Mouse (Mus musculus) naive thymus-derived CD4-positive, alpha-beta T cell, adult 5 months (primary cell): ENCODE results near the gene Cinp. TPM values are rescaled to one million over a fixed set of nuclear protein-coding genes. Genes with fewer than 3 reads are reported as not detected.

Source experiments
- polyA plus RNA-seq: library from polyadenylated mRNA; unstranded; fragments of 100-300 nt; shearing (Covaris generic); gene quantifications from one replicate; pipeline ENCODE4 v1.2.1, GENCODE M21; 2017

Cinp gene
- polyA plus RNA-seq = 26.7 TPM

DNA sequence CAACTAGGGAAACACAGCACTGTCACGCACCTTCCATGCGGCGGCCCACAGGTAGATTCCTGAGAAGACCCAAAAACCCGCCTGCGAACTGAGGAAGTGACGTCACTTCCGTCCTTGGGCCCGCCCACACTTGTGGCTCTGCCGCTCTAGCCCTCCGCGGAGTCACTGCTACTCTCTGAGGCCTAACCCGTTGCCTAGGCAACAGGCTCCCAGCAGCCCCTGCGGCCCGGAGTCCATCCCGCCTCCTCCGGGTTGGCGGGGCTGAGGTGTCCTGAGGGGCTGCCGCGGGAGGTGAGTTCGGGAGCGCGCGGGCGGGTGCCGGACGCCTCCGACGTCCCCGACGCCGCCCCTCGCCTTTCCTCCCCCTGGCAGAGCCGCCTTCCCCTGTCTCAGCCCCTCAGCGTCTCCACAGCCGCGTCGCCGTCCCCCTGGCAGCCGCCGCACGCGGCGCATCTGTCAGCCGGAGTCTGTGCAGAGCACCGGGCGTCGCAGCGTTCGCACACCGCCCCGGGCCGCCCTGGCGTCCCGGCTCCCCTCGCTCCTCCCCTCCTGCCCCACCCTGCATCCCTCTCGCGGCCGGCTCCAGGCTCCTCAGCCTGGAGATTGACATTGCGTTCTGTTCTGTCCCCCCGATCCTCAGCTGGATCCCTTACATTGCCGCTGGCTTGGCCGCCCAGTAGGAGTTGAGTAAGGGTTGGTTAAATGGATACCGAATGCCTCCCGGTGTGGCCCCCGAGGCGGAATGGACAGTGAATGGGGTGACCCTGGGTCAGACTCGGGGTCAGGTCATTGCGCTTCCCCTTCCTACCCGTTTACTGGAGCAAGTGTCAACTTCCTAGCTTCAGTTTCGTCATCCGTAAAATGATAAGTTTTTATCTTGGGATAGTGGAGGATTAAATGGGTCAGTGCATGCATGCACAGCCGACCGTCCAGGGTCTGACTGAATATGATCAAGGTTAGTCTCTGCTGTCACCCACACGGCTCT, at the start of gene Cinp, which contains the start of gene Tecpr2:
Cinp (minus strand) TSS at position 110 of the 985 bp plus-strand sequence.
Tecpr2 (plus strand) TSS at position 229 of the 985 bp plus-strand sequence.

DNA sequence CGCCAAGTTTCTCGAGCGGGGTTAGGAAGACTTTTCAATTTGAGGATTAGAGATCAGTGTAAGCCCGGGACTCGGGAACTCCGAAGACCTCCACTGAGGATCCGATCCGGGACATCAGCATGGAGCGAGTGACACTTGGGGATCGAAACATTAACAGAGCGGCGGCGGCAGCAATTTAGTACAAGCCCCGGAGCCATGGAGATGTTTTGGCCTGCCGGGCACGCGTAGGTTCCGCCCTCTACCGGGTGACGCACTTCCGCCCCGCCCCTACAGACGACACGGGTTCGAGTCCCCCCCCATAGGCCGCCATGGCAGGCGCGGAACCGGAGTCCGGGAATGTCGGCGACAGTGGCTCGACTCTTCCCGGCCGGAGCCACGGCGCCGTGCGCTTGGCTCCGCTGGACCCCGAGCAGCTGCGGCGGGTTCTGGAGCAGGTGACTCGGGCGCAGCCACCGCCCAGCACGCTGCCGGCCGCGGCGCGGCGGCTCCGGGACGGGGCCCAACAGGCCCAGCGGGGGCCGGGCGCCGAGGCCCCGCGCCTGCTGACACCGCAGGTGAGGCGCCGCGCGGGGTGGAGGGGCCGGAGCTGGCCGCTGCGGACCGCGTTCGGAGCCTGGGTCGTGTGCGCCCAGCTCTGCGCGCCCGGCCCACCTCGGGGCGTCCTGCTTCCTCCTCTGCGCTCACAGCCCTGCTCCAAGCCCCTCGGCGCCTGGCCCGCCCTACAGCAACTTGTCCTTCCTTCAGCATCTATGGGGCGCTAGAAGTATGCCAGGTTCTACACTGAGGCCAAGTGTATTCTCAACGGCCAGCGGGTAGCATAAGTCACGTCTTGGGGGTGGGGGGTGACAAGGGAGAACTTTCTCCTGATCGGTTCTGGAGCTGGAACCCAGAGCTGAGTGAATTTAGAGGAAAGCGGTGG, 38.7 kb downstream of the Cinp start, which contains the start of gene Zfp839:
Zfp839 (plus strand) TSS at position 244 of the 919 bp plus-strand sequence.

DNA sequence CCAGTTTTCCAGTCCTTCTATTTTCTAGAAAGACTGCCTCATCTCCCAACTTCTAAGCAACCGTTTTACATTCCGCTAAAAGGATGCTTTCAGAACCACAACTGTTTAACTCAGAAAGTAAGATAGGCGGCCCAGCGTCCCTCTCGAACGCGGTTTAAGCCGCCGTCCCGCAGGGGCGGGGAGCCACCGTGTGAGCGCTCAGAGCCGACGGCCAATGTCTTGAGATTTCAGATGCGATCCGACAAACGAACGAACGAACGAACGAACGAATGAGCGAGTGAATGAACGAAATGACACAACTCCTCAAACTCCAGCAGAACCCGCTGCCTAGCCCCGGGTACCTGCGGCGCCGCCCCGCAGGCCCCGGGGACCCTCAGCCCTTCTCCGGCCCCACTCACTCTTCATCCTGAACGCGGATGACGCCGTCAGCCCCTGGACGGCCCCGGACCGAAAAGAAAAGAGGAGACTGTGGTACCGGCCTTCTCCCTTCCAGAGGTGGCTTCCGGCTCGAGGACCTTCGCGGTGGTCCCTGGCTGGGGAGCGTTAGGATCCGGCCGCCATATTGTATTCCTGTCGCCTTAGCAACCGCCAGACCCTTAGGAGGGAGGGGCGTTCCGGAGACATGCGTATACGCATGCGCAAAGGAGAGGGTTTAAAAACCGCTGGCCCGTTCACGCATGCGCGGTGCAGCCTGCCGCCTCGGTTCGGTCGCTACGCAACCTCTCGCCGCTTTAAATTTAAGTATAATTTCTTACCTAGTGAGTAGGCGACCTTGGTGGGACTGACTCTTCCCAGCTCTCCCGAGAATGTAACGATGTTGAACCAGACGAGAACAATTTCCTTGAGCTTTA, 48.4 kb downstream of the Cinp start, which contains the start of gene Mok:
Mok (minus strand) TSS at position 592 of the 851 bp plus-strand sequence.

Other genes with a start within 250 kb of the Cinp start
- gene 1700001K19Rik, start 206.5 kb downstream of the Cinp start, polyA plus RNA-seq = not detected
- gene Hsp90aa1, start 186.4 kb downstream of the Cinp start, polyA plus RNA-seq = 730 TPM
- 107 TPM for gene Wdr20, start 151.2 kb downstream of the Cinp start, polyA plus RNA-seq
- gene Mok, start 48.2 kb downstream of the Cinp start, polyA plus RNA-seq = not detected
- gene Zfp839, start 38.9 kb downstream of the Cinp start, polyA plus RNA-seq = 1.4 TPM
- gene Tecpr2, start 119 bp upstream of the Cinp start, polyA plus RNA-seq = 3.2 TPM
- gene Ankrd9, start 89.9 kb upstream of the Cinp start, polyA plus RNA-seq = 3.6 TPM
- gene Rcor1, start 150.2 kb upstream of the Cinp start, polyA plus RNA-seq = 68.7 TPM